Mouse (Mus musculus) gastrocnemius, postnatal 36 days (tissue): ENCODE measurements around the gene D8Ertd738e. TPM values are rescaled to one million over a fixed set of nuclear protein-coding genes. Genes with fewer than 3 reads are reported as not detected.
A peak's percentile ranks its signal among the peaks of the same experiment; 100 is the strongest.

Experiments used
- DNase-seq, 2 experiments: peaks; one replicate each; pipeline ENCODE4 v3.0.0; 2022
- intact Hi-C: fragments of 180-260 bp; cut with DNase I; formaldehyde crosslinking; loops from one replicate; pipeline ENCODE4 v1.15.1; 2025
- microRNA-seq, 2 experiments: library from miRNA; unstranded; fragments of <30 nt; microRNA quantifications; one replicate each; pipeline ENCODE4 v1.2.0; 2021
- total RNA-seq, 2 experiments: library from RNA; stranded (reverse); gene quantifications; 2 replicates each; pipeline ENCODE4 v1.2.3; 2021

Gene D8Ertd738e
- total RNA-seq, 2 experiments from 2014 or later: 166 to 182 TPM

DNA sequence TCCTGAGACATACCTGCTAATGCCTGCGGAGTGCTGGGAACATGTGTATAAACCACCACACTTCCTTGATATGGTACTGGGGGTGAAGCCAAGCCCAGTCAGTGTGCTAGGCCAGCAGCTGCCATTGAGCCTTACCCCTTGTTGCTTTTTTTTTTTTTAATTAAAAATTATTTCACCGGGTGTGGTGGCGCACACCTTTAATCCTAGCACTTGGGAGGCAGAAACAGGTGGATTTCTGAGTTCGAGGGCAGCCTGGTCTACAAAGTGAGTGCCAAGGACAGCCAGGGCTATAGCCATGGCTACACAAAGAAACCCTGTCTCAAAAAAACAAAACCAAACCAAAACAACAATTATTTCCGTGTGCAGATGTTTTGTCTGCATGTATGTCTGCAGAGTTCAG is 44.4 kb downstream of the D8Ertd738e start:
- intact Hi-C loops: no loop called here
- DNase-seq: no peak

DNA sequence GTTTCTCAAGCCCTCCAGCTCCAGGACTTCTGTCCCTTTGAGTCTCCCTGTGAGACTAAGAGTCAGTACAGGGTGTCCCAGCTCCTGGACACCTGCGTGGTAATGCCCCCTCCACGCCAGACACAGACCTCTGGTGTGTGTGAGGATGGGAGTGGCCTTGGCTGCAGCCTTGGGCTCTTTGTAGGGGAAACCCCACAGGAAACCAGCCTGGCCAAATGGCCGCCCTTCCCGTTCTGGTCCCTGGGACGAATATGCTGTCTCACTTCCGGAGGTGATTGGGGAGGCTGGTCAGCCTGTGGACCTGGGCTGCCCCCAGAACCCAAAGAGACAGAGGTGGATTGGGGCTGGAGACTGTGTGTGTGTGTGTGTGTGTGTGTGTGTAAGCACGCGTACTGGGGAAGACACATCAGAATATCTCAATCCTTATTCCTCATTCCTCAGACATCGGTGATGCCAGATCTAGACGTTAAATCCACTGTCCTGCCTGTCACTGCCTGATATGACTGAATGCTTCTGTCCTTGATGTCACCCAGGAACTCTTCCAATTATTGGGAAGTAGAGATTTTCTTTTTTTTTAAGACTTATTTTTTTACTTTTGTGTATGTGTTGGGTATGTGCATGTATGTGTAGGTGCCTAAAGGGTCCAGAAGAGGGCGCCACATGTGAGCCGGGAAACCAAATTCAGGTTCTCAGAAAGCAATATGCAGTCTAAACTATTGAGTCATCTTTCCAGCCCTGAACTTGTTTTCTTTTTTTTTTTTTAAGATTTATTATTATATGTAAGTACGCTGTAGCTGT is 45.3 kb downstream of the D8Ertd738e start:
- peak; percentile 75 for DNase-seq
- intact Hi-C loops: no loop called here

DNA sequence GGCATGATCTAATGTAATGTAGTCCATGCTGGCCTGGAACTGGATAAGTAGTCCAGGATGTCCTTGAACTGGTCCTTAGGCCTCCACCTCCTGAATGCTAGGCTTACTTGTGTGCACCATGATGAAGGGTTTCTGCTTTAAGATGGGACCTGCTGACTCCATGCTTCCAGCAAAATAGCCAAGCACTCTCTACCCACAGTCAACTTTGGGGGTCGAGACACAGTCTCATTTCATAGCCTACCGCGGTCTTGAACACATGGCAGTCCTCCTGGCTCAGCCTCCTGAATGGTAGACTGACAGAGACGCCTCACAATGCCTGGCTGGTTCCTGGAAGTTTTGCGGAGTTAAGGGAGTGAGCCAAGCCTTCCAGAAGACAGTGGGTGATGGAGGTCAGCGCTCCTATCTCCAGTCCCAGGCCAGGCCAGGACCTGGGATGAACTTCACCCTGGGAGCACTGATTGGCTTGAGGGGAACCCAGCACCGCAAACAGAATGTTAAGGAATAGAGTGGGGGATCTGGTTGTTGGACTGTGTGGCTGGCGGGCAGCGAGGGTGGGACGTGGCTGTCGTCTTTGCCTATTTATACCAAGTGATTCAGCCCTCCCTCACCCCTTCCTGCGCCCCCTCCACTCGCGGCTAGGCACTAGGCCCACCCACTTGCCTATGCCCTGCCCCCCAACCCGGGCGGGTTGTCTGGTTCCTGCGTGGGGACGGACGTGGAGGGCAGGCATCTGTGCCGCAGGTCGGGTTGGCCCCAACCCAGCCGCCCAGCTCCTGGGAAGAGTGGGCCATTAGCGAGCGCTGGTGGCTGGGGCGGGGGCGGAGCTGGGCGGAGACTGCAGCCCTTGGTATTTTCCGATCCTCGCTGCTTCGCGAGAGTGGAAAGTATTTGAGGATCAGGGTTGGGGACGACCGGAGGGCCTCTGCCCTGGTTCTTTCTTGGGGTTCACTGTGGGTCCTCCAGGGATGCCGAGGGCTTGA is 46.3 kb downstream of the D8Ertd738e start:
- DNase-seq: peak; percentile 77 to 84
- intact Hi-C loops: no loop called here

DNA sequence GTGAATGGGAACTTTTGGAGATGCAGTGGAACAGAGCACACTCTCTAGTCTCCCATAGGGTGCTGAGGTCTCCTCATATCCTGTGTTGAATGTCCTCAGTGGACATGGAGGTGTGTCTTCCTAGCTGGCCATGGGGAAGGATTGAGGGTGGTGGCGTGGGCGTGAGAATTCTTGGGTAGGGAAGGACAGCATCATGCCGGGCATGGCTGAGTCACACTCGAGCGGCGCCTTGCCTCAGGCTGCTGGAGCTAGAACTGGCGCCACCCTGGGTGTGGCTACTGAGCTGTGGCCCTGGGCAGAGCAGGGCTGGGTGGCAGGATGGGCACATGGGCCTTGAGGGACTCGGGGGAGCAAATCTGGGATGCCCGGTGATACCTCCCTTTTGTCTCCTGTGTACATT is 47.1 kb downstream of the D8Ertd738e start:
- peak; percentile 36 to 50 for DNase-seq
- intact Hi-C loops: no loop called here

DNA sequence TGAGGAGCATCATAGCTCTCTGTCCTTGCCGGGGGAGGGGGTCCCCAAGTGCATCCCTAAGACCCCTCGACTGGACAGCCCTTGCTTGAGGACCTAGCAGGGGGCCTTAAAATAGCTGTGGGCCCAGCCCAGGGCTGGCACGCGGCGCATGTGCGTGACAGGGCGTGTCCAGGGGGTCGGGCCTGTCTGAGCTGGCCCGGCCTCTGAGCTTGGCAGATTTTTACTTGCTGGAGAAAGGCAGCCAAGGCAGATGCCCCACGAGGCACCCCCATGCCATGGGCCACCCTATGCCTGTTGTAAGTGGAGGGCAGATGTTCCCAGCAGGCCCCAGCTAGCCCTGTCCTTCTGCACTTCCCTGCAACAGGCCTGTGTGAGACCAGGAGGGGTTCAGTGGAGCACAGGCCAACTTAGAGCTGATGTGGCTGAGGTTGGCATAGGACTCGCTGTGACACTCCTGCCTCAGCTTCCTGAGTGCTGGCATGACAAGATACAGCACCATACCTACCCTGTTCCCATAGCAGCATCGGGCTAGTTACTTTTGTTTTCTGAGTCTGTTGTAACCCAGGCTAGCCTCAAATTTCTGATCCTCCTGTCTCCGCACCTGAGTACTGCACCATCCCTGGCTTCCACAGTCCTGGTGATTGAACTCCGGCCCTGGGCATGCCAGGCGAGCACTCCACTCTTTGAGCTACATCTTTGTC is 47.8 kb downstream of the D8Ertd738e start:
- intact Hi-C loops: no loop called here
- peak; percentile 78 to 82 for DNase-seq

DNA sequence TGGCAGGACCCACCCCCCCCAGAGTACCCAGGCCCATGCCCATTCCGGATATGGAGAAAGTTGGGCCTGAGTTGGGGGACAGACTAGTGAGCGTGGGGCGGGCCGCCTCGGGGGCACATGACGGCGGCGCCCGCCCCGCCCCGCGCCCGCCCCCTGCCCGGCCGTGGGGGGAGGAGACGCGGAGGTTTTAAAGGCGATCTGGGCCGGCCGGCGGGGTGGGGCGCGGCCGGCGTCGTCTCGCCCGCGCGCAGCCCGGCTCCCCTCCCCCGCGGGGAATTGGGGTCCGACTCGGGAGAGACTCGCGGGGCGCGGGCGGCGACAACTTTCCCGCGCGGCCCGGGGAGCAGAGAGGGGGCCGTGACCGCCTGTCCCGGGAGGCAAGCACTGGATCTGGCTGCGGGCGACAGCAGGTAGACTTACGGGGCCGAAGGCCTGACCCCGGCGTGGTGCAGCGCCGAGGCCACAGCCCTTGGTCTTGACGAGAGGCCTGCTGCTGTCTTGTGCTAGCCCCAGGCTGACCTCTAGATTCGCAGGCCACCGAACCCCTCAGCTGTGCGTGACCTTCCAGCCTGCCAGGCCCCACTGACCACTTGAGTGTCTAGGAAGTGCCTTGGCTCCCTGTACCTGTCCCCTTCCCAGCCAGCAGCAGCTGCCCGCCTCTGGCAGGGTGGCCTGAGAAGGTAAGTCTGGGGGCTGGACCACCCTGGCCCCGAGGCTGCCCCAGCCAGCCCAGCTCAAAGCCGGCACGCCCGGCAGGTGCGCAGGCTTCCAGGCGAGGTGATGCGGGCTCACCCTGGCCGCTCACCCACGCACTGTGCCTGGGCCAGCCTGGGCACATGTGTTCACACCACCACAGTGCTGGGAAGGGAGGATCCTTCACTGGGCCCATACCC is 48.6 kb downstream of the D8Ertd738e start:
- intact Hi-C loops: no loop called here
- DNase-seq: peak; percentile 81 to 83

DNA sequence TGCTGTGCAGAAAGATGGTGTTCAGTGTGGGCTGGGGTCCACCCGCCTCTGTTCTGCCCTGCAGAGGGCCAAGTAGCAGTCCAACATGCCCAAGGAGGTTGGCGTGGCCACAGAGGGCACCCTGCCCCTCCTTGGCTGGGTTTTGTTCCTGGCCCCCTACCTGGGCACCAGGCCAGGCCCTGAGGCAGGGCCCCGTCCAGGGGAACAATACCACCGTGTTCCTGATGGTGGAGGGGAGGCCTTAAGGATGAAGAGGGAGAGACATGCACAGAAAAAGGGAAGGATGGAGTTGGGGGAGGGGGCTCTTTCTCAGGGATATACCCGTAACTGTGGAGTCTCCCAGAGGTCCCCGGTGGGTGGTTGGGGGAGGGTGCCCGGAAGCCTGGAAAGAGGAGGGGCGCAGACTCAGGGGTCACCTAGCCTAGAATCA is 49.4 kb downstream of the D8Ertd738e start:
- intact Hi-C loops: no loop called here
- no peak for DNase-seq

DNA sequence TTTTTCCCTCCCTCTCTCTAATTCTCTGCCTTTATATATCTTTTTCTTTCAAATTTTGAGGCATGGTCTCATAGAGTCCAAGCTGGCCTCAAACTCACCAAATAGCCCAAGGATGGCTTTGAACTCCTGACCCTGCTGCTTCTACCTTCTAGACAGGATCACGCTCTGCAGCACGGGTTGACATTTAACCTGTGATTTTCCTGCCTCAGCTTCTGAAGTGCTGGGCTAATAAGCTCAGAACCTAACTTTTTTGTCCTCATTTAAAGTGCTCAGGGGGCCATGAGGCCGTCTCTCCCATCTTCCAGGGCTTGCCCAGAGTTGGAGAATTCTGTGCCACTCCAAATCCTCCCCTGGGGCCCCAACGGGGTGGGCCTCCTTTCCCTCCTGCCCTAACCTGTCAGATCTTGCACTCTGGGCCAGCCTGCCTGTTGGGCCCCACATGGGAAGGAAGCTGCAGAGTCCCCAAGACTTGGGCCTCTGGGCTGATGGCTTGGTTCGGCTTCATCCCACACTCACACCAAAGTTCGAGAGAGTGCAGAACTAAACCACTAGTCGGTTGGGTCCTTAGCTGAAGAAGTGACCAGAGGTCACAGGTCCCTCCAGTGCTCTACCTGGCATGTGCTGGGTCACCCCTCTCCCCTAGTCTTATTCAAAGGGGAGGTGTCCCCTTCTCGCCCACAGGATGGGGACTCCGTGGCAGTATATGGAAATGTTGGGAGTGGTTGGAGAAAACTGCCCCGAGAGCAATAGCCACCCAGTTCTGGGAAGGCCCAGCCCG is 50.0 kb downstream of the D8Ertd738e start:
- DNase-seq: peak in 1 of 2 experiments; percentile 20
- intact Hi-C loops: no loop called here

DNA sequence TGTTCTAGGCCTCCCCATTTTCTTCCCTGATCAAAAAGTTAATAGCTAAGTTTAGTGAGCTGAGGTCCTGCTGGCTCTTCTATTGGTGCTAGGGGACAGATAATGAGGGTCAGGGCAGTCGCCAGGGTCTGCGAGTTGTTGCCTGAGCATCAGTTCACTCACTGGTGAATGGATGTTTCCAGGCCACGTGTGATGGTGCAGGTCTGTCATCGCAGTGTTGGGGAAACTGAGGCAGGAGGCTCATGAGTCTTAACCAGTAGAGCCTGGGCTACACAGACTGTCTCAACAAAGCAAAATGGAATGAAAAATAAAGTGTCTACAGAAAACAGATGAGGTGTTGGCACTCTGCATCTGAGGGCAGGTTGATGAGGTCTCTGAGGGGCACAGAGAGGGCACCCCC is 50.6 kb downstream of the D8Ertd738e start:
- no peak for DNase-seq
- intact Hi-C loops: no loop called here

DNA sequence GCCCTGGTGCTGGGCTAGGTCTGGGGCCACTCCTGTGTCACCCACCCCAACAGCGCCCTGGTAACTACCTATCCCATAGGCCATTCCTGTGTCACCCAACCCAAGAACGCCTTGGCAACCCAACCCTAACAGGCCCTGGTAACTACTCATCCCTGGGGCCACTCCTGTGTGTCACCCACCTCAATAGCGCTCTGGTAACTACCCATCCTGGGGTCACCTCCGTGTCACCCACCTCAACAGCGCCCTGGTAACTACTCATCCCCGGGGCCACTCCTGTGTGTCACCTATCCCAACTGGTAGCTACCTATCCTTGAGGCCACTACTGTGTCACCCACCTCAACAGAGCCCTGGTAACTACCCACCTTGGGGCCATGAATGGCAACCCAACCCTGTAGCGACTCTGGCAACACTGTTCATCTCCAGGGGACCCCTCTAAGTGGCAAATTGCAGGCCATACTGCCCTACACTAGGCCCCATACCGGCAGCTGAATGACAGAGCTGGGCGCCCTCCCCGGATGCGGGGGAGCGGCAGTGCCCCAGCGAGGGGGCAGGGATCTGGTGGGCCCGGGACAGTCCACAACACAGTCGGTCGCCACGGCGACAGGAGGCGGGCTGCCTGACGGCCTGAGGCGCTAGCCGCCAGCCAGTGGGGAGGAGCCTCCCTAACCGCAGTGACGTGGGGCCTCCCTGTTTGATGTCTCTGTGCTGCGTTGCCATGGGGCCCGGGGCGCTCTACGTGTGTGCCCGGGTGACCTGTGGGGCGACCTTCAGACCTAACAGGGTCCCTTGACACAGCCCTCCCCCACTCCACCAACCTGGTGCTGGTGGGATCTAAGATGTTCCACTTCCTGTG is 51.4 kb downstream of the D8Ertd738e start:
- intact Hi-C loops: no loop called here
- DNase-seq: peak; percentile 85 to 91

DNA sequence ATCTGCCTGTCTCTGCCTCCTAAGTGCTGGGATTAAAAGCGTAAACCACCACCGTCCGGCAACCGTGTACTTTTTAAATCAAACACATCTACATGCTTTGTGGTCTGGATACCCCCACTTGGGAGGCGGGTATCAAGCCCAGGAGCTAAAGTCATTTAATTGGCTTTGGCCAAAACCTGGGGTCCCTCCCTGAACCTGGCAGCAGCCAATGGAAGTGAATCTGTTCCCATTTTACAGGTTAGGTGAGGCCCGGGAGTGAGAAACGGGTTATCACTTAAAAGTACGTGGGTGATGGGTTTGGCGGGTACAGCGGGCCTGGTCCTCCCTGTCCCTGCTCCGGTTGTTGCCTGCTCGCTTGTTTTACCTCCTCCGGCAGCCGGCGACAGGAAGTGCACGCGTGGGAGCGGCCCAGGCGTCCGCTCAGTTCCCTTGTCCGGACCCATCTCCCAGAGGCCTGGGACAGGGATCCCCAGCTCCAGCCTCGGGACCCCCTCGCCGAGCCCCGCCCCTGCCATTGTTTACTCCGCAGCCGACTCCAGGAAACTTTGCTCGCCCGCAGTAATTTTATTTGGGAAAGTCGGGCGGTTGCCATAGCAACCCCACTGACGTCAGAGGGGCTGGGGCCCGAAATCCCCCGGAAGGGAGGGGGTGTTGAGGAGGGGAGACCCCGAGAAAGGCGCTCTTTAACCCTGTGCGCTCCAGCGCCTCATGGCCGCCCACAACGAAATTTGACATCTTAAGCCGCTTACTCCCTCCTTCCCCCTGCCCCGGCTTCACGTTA is 52.2 kb downstream of the D8Ertd738e start:
- intact Hi-C loops: no loop called here
- peak; percentile 82 to 86 for DNase-seq

Small RNA genes within 50 kb of the gene (microRNA-seq; reads per million reads assigned to microRNA genes)
- gene Mir23a: 52,141 to 77,419 reads per million in 2 experiments
- gene Mir24-2: 0 reads per million in 2 experiments
- gene Mir27a: 1,007 to 2,905 reads per million in 2 experiments
- 0 reads per million in 2 experiments for gene Mir3074-2

Other genes with a start within 250 kb of the D8Ertd738e start
- under 1 TPM in 1 of 2 experiments, not detected in 1; 0.48 TPM for gene 1700067K01Rik, start 248.2 kb downstream of the D8Ertd738e start, total RNA-seq
- 1 to 10 TPM; 2.6 to 5.6 TPM for gene 2210011C24Rik, start 237.5 kb downstream of the D8Ertd738e start, total RNA-seq
- under 1 TPM; 0.10 to 0.12 TPM for gene Palm3, start 228.2 kb downstream of the D8Ertd738e start, total RNA-seq
- under 1 TPM; 0.15 to 0.52 TPM for gene Il27ra, start 207.1 kb downstream of the D8Ertd738e start, total RNA-seq
- not detected for gene Rln3, start 204.7 kb downstream of the D8Ertd738e start, total RNA-seq
- gene Gm10643, start 184.6 kb downstream of the D8Ertd738e start, total RNA-seq: 1 to 10 TPM; 1.6 to 1.7 TPM
- gene Rfx1, start 182.9 kb downstream of the D8Ertd738e start, total RNA-seq: 1 to 10 TPM; 4.7 TPM
- 1 to 10 TPM; 4.8 to 5.1 TPM for gene Dcaf15, start 145.0 kb downstream of the D8Ertd738e start, total RNA-seq
- gene Podnl1, start 123.7 kb downstream of the D8Ertd738e start, total RNA-seq: not detected
- gene Cc2d1a, start 101.8 kb downstream of the D8Ertd738e start, total RNA-seq: 10 to 100 TPM; 15.7 to 16.1 TPM
- gene 4930432K21Rik, start 101.7 kb downstream of the D8Ertd738e start, total RNA-seq: under 1 TPM in 1 of 2 experiments, not detected in 1; 0.28 TPM
- not detected for gene Nanos3, start 64.5 kb downstream of the D8Ertd738e start, total RNA-seq
- gene Zswim4, start 12.7 kb downstream of the D8Ertd738e start, total RNA-seq: 1 to 10 TPM; 7.1 to 8.4 TPM
- 10 to 100 TPM; 11.0 to 17.3 TPM for gene Mri1, start 7.6 kb upstream of the D8Ertd738e start, total RNA-seq
- gene Ccdc130, start 20.7 kb upstream of the D8Ertd738e start, total RNA-seq: 1 to 10 TPM; 5.0 to 8.7 TPM
- 1 to 10 TPM; 3.3 to 3.8 TPM for gene Cacna1a, start 138.7 kb upstream of the D8Ertd738e start, total RNA-seq